Mouse (Mus musculus) CH12.LX (cell line): ENCODE results near the gene Amotl1. TPM values are rescaled to one million over a fixed set of nuclear protein-coding genes. Genes with fewer than 3 reads are reported as not detected.

ENCODE experiments used
- DNase-seq: peaks from one replicate; pipeline ENCODE4 v3.0.0-alpha.2; 2013; ENCODE audit errors: extremely low read depth
- H3K27ac ChIP-seq: 2 replicates; pipeline ENCODE4 v1.5.1; 2012; ENCODE audit warnings: low read depth, mild to moderate bottlenecking, control low read depth, moderate library complexity; ENCODE audit not compliant: insufficient read depth
- H3K27me3 ChIP-seq: replicated peaks from 2 replicates; pipeline ENCODE3; 2012; ENCODE audit warnings: inconsistent platforms
- H3K36me3 ChIP-seq, 2 experiments: replicated peaks in 1 of 2; 2 replicates each; pipeline versions ENCODE3 to v1.6.1; 2012; ENCODE audit warnings: inconsistent platforms in 1 of 2, low read length in 1 of 2, mild to moderate bottlenecking in 1 of 2, mixed read lengths in 1 of 2, moderate library complexity in 1 of 2; ENCODE audit not compliant: control insufficient read depth in 1 of 2, insufficient read depth in 1 of 2
- H3K4me1 ChIP-seq, 2 experiments: 2 replicates each; pipeline ENCODE4 v1.6.1; 2012; ENCODE audit warnings: inconsistent platforms in 1 of 2, moderate library complexity in 1 of 2; ENCODE audit not compliant: insufficient read depth in 2 of 2, control insufficient read depth in 1 of 2
- H3K4me2 ChIP-seq: 2 replicates; pipeline ENCODE4 v1.6.1; 2012; ENCODE audit warnings: low read depth, mild to moderate bottlenecking, control low read depth; ENCODE audit not compliant: poor library complexity, insufficient read depth, severe bottlenecking
- H3K4me3 ChIP-seq, 3 experiments: fragments of 150-350 bp in 1 of 3; sonication (generic) in 1 of 3; replicated peaks in 1 of 3; 2 replicates each; pipeline versions ENCODE3 to v1.5.1; 2011 to 2012; ENCODE audit warnings: low read depth in 2 of 3, low read length in 2 of 3, mild to moderate bottlenecking in 2 of 3, moderate library complexity in 2 of 3, control low read depth in 1 of 3, improper control_type of control experiment in 1 of 3, inconsistent platforms in 1 of 3, mixed read lengths in 1 of 3; ENCODE audit not compliant: poor library complexity in 1 of 3
- H3K79me2 ChIP-seq: replicated peaks from 2 replicates; pipeline ENCODE4 v1.6.1; 2012; ENCODE audit warnings: mild to moderate bottlenecking, moderate library complexity; ENCODE audit not compliant: control insufficient read depth, poor library complexity, insufficient read depth, severe bottlenecking; ENCODE audit errors: extremely low read depth
- H3K9ac ChIP-seq: 2 replicates; pipeline ENCODE4 v1.6.1; 2012; ENCODE audit warnings: low read depth, mild to moderate bottlenecking, control low read depth, moderate library complexity; ENCODE audit not compliant: insufficient read depth
- H3K9me3 ChIP-seq: replicated peaks from 2 replicates; pipeline ENCODE3; 2012; ENCODE audit warnings: low read length, inconsistent platforms, mixed read lengths
- CHD1 ChIP-seq: IDR thresholded peaks from 2 replicates; pipeline ENCODE4 v1.6.1; 2012; ENCODE audit warnings: low read depth, low read length, improper control_type of control experiment, inconsistent platforms
- E2F4 ChIP-seq: IDR thresholded peaks from 2 replicates; pipeline ENCODE4 v1.6.1; 2011; ENCODE audit warnings: low read depth, low read length, improper control_type of control experiment; ENCODE audit not compliant: insufficient replicate concordance
- EP300 ChIP-seq: IDR thresholded peaks from 2 replicates; pipeline ENCODE4 v1.6.1; 2011; ENCODE audit warnings: low read length, improper control_type of control experiment
- ETS1 ChIP-seq: conservative IDR thresholded peaks from 2 replicates; pipeline ENCODE4 v1.6.1; 2012; ENCODE audit warnings: low read depth, mild to moderate bottlenecking, inconsistent platforms, low read length, improper control_type of control experiment, moderate library complexity
- JUN ChIP-seq: IDR thresholded peaks from 2 replicates; pipeline ENCODE4 v1.6.1; 2011; ENCODE audit warnings: low read depth, mild to moderate bottlenecking, low read length, improper control_type of control experiment, moderate library complexity; ENCODE audit not compliant: insufficient read depth
- JUND ChIP-seq: conservative IDR thresholded peaks from 2 replicates; pipeline ENCODE4 v1.6.1; 2011; ENCODE audit warnings: low read depth, low read length, improper control_type of control experiment
- MAX ChIP-seq: IDR thresholded peaks from 2 replicates; pipeline ENCODE4 v1.6.1; 2011; ENCODE audit warnings: low read length, improper control_type of control experiment
- MAZ ChIP-seq: IDR thresholded peaks from 2 replicates; pipeline ENCODE4 v1.6.1; 2012; ENCODE audit warnings: low read depth, mild to moderate bottlenecking, inconsistent platforms, low read length, improper control_type of control experiment, moderate library complexity
- MEF2A ChIP-seq: IDR thresholded peaks from 2 replicates; pipeline ENCODE4 v1.6.1; 2014; ENCODE audit warnings: low read depth, mild to moderate bottlenecking, inconsistent platforms, low read length, improper control_type of control experiment, borderline replicate concordance
- NELFE ChIP-seq: IDR thresholded peaks from 2 replicates; pipeline ENCODE4 v1.6.1; 2011; ENCODE audit warnings: low read depth, low read length, improper control_type of control experiment
- POLR2AphosphoS2 ChIP-seq: IDR thresholded peaks from 2 replicates; pipeline ENCODE4 v1.6.1; 2011; ENCODE audit warnings: low read depth, low read length, improper control_type of control experiment
- RCOR1 ChIP-seq: conservative IDR thresholded peaks from 2 replicates; pipeline ENCODE4 v1.6.1; 2012; ENCODE audit warnings: low read depth, mild to moderate bottlenecking, inconsistent platforms, low read length, improper control_type of control experiment
- USF2 ChIP-seq: conservative IDR thresholded peaks from 2 replicates; pipeline ENCODE4 v1.6.1; 2011; ENCODE audit warnings: low read depth, low read length, improper control_type of control experiment
- ZNF384 ChIP-seq: IDR thresholded peaks from 2 replicates; pipeline ENCODE4 v1.6.1; 2012; ENCODE audit warnings: low read depth, low read length, improper control_type of control experiment, inconsistent platforms
- dilution Hi-C: fragments of 300-500 bp; cut with MboI; formaldehyde crosslinking; loops from 2 replicates; pipeline ENCODE4 v1.14.3; 2020; ENCODE audit warnings: low sequenced_read_pairs; ENCODE audit not compliant: extremely low pct_unique_long_range_greater_than_20kb, extremely low pct_ligation_motif_present
- in situ Hi-C: fragments of 300-500 bp; cut with MboI; formaldehyde crosslinking; loops from 3 replicates; pipeline ENCODE4 v1.14.3; 2019; ENCODE audit warnings: low sequenced_read_pairs, low pct_ligation_motif_present, low pct_unique_long_range_greater_than_20kb, mixed read lengths
- polyA plus RNA-seq: library from polyadenylated mRNA; unstranded; fragments of >175 nt; gene quantifications from 2 replicates; pipeline ENCODE4 v1.2.1, GENCODE M21; 2012; ENCODE audit warnings: low read depth; ENCODE audit not compliant: insufficient read length
- total RNA-seq, 2 experiments: library from RNA; depleted of rRNA; stranded (reverse); fragments of 300-350 nt in 1 of 2; fragments of >200 nt in 1 of 2; gene quantifications; 2 replicates each; pipeline ENCODE4 v1.2.3; 2012 to 2014

Amotl1 gene
- total and polyA plus RNA-seq, 3 experiments: 0.93 to 2.7 (median 1.2) TPM

DNA sequence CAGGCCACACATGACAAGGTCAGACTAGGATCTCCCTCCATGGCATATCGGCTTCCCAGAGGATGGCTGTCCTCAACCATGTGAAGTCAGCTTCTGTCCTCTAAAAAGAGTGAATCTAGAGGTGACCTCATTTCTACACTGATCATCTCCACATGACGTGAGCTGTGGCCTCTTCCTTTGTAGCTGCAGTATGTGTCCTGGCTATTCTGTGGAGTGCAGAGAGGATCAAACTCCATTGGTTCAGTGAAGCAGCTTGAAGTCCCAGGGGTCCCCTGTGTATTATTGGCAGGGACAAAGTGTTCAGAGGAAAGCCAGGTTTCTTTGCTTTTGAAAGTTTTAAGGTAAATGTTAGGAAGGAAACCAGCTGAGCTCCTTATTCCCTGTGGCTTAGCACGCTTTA, 126.8 kb downstream of the Amotl1 start:
- Histone ChIP-seq H3K27ac (no peak overlapping the region), H3K79me2 (no peaks in the 10 kb centered on the region), H3K9ac (no peak overlapping the region), H3K4me3 (no peak overlapping the region), H3K4me1 (peaks cover 5 to 19% of the 10 kb centered on the region in 2 experiments; a peak in 3 of 4 replicates), H3K36me3 (peaks cover 0 to 20% of the 10 kb centered on the region in 2 experiments), H3K4me2 (no peak overlapping the region), H3K9me3 (no peaks in the 10 kb centered on the region), H3K27me3 (no peaks in the 10 kb centered on the region)
- no peak for DNase-seq
- in situ Hi-C loops: no loop called here
- TF ChIP-seq ETS1: no peak
- TF ChIP-seq USF2: no peak
- no peak for TF ChIP-seq MEF2A
- TF ChIP-seq MAX: no peak
- no peak for TF ChIP-seq POLR2AphosphoS2
- no peak for TF ChIP-seq MAZ
- TF ChIP-seq EP300: no peak
- no peak for TF ChIP-seq CHD1
- no peak for TF ChIP-seq JUN
- TF ChIP-seq NELFE: no peak
- TF ChIP-seq E2F4: no peak
- TF ChIP-seq JUND: no peak
- dilution Hi-C loops: no loop called here

DNA sequence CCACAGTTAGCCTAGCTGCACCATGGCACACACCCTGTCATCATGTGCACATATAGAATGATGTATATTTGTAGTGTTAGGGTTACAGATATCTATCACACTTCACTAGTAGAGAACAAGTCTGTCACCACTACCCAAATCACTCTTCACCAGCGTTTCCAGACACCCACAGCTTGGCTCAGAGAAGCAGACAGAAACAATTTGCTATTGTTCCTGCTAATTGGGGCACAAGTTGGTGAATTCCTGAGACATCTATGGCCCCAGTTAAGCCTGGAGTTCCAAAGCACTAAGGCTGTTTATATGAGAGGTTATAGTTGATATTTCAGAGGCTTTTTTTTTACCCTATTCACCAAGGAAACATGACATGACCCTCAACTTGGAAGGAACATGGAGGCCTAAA, 127.6 kb downstream of the Amotl1 start:
- H3K9me3 ChIP-seq: no peaks in the 10 kb centered on the region
- no peak for DNase-seq
- no peak overlapping the region for H3K4me3 ChIP-seq
- H3K27me3 ChIP-seq: no peaks in the 10 kb centered on the region
- no peaks in the 10 kb centered on the region for H3K79me2 ChIP-seq
- in situ Hi-C loops: no loop called here
- TF ChIP-seq RCOR1 (no peak), ZNF384 (no peak)
- TF ChIP-seq, all 38 proteins: peak for 0
- H3K27ac ChIP-seq: no peak overlapping the region
- H3K4me1 ChIP-seq: peaks cover 5 to 19% of the 10 kb centered on the region in 2 experiments; a peak in 3 of 4 replicates
- no peak overlapping the region for H3K9ac ChIP-seq
- dilution Hi-C loops: no loop called here
- no peak overlapping the region for H3K4me2 ChIP-seq
- H3K36me3 ChIP-seq: peaks cover 6 to 28% of the 10 kb centered on the region in 2 experiments
